In the genomic region with DNA sequence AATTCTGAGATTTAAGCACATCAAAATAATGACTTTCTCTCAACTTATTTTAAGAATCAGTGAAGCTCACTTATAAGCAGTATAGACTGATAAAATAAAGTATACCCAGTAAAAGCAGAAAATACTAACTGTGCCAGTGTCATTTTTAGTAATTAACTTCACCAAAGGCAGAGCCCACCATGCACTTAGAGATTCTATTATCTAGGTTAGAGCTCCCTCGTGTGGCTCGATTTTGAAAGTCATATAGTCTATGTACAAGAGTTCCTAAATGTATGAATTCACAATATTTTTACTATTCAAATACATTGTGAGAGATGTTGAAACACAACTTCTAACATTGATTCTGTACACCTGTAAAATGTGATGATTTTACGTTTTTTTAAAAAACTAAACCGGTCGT, we compare ENCODE assay signal across 8 mouse cellular contexts.
A peak's percentile ranks its signal among the peaks of the same experiment; 100 is the strongest.
DNase-seq lines count a peak whose midpoint lies in the region; ATAC-seq and TF ChIP-seq lines count a peak whose summit lies in the region.

No protein-coding gene starts in this region.

- no peaks in the 10 kb centered on the region for H3K4me1 ChIP-seq in embryonic facial prominence, embryonic 14.5 days (ENCODE audit: control insufficient read depth, insufficient read depth, low read length)

- in situ Hi-C loops in Patski (cut with MboI; ENCODE audit: low pct_unique_long_range_greater_than_20kb), result no loop called here

- POLR2A ChIA-PET in Patski (lab: Charles Lee), result no interaction called here

- ATAC-seq in Patski, result no peak
- ATAC-seq in embryonic facial prominence, embryonic 14.5 days (ENCODE audit: low read depth), result peak; percentile 55; the same call in 1 of the 2 replicates
- ATAC-seq in megakaryocyte, adult 5-6 weeks (ENCODE audit: poor library complexity, severe bottlenecking), result no peak

- H3K36me3 ChIP-seq in embryonic facial prominence, embryonic 14.5 days (ENCODE audit: control insufficient read depth, insufficient read depth, low read length), result no peaks in the 10 kb centered on the region

- DNase-seq in layer of hippocampus, adult 11-12 months (ENCODE audit: low spot score), result peak; percentile 42
- no peak for DNase-seq in layer of hippocampus, adult 9-11 months
- peak; percentile 1 for DNase-seq in Patski (ENCODE audit: low read depth, low spot score)
- peak; percentile 81 for DNase-seq in embryonic facial prominence, embryonic 14.5 days (ENCODE audit: low spot score)
- DNase-seq in kidney, postnatal 14 days, result peak; percentile 8
- peak; percentile 23 for DNase-seq in neural tube, embryonic 10.5 days (ENCODE audit: extremely low spot score, low spot score)
- no peak for DNase-seq in natural killer cell, adult 2 months (ENCODE audit: low spot score in 2 of 2)

- no peak overlapping the region for H3K4me2 ChIP-seq in embryonic facial prominence, embryonic 14.5 days (ENCODE audit: low read depth, low read length)

- no peak overlapping the region for H3K27ac ChIP-seq in embryonic facial prominence, embryonic 14.5 days (replicated peaks; ENCODE audit: low read depth, low read length)

- peaks cover 3% of the 10 kb centered on the region for H3K27me3 ChIP-seq in Patski
- H3K27me3 ChIP-seq in embryonic facial prominence, embryonic 14.5 days (replicated peaks; ENCODE audit: control insufficient read depth, insufficient read depth, low read length), result no peaks in the 10 kb centered on the region

- 7% methylated on average over 5 of the region's 5 CpGs for WGBS in embryonic facial prominence, embryonic 14.5 days

- H3K9ac ChIP-seq in embryonic facial prominence, embryonic 14.5 days (ENCODE audit: low read depth, low read length), result no peak overlapping the region

- TF ChIP-seq CTCF in Patski (IDR thresholded peaks at IDR 0.05), result peak; percentile 38

- CTCF ChIA-PET in Patski (lab: Charles Lee), result no interaction called here

- H3K4me3 ChIP-seq in embryonic facial prominence, embryonic 14.5 days (ENCODE audit: low read depth, low read length), result no peak overlapping the region

- H3K9me3 ChIP-seq in embryonic facial prominence, embryonic 14.5 days (ENCODE audit: control insufficient read depth, low read length), result no peaks in the 10 kb centered on the region

Comparison
In these comparisons a context has a peak if more than half of its experiments do, and no peak if none do; other contexts are left out.
1. DNase-seq: peak in layer of hippocampus, adult 11-12 months (single experiment), Patski (single experiment), embryonic facial prominence, embryonic 14.5 days (single experiment), kidney, postnatal 14 days (single experiment) and neural tube, embryonic 10.5 days (single experiment); none in layer of hippocampus, adult 9-11 months (single experiment) and natural killer cell, adult 2 months (0 of 2).